10 mouse cellular contexts compared by ENCODE assay signal in genomic region chr5:30466315-30466714, GRCm38 (mm10). TPM values are rescaled to one million over a fixed set of nuclear protein-coding genes. Genes with fewer than 3 reads are reported as not detected.
DNase-seq lines count a peak whose midpoint lies in the region; ATAC-seq and TF ChIP-seq lines count a peak whose summit lies in the region.
"Had no signal": no experiment of that assay in that cellular context is flagged by ENCODE, and none has a peak within 500 bp of the region (broad histone marks: within the 10 kb centered on the region; RNA-seq: fewer than 3 reads in every experiment).

No protein-coding gene starts in this region.

- ATAC-seq in heart, postnatal 0 days (ENCODE audit: insufficient read depth, low read depth) = no peak
- peak; percentile 57 for ATAC-seq in forebrain, embryonic 14.5 days
- no peak for ATAC-seq in limb, embryonic 15.5 days (ENCODE audit: insufficient number of reproducible peaks, low FRiP score, low TSS enrichment, low read depth)
- no peak for ATAC-seq in CD4-positive, CD25-positive, alpha-beta regulatory T cell, adult 4 months
- ATAC-seq in inflammation-experienced regulatory T-cells, adult 6 months = no peak

- WGBS in heart, postnatal 0 days = 48% methylated on average over 9 of the region's 9 CpGs
- 32% methylated on average over 9 of the region's 9 CpGs for WGBS in forebrain, embryonic 14.5 days
- WGBS in limb, embryonic 15.5 days = 25% methylated on average over 9 of the region's 9 CpGs

- no peak overlapping the region for H3K9ac ChIP-seq in heart, postnatal 0 days (replicated peaks; ENCODE audit: low read depth, low read length)
- H3K9ac ChIP-seq in forebrain, embryonic 14.5 days (ENCODE audit: low read length) = peak overlapping the region; percentile 37; the same call in 1 of the 2 replicates
- H3K9ac ChIP-seq in limb, embryonic 15.5 days = no peak overlapping the region

- H3K36me3 ChIP-seq in heart, postnatal 0 days (replicated peaks; ENCODE audit: control insufficient read depth, insufficient read depth, low read length) = no peaks in the 10 kb centered on the region
- H3K36me3 ChIP-seq in forebrain, embryonic 14.5 days (ENCODE audit: control insufficient read depth, insufficient read depth, low read length) = no peaks in the 10 kb centered on the region
- H3K36me3 ChIP-seq in limb, embryonic 15.5 days = no peaks in the 10 kb centered on the region
- H3K36me3 ChIP-seq: G1E had no signal

- no peak overlapping the region for H3K4me3 ChIP-seq in heart, postnatal 0 days (ENCODE audit: low read depth, low read length)
- H3K4me3 ChIP-seq in forebrain, embryonic 14.5 days (ENCODE audit: low read depth, low read length) = peak overlapping the region; percentile 22
- peak overlapping the region; percentile 17 for H3K4me3 ChIP-seq in limb, embryonic 15.5 days

- TF ChIP-seq CTCF in heart, postnatal 0 days (IDR thresholded peaks at IDR 0.05; ENCODE audit: low read depth) = no peak

- H3K27ac ChIP-seq in heart, postnatal 0 days (ENCODE audit: low read depth) = no peak overlapping the region
- no peak overlapping the region for H3K27ac ChIP-seq in forebrain, embryonic 14.5 days (ENCODE audit: low read depth, low read length)
- H3K27ac ChIP-seq in limb, embryonic 15.5 days = no peak overlapping the region

- H3K9me3 ChIP-seq in heart, postnatal 0 days (replicated peaks; ENCODE audit: control insufficient read depth, low read length) = no peaks in the 10 kb centered on the region
- H3K9me3 ChIP-seq in forebrain, embryonic 14.5 days (replicated peaks; ENCODE audit: control insufficient read depth, low read length) = no peaks in the 10 kb centered on the region
- H3K9me3 ChIP-seq in limb, embryonic 15.5 days = no peaks in the 10 kb centered on the region
- H3K9me3 ChIP-seq: G1E had no signal

- no peak for TF ChIP-seq EP300 in heart, postnatal 0 days (IDR thresholded peaks at IDR 0.05; ENCODE audit: low read depth)

- DNase-seq in heart, postnatal 0 days (ENCODE audit: low spot score) = no peak
- DNase-seq in heart, postnatal 25 days (ENCODE audit: low spot score) = no peak
- DNase-seq in R1 (ENCODE audit: low read depth, low spot score) = peak; percentile 11
- peak; percentile 39 for DNase-seq in forebrain, embryonic 14.5 days (ENCODE audit: low spot score)
- no peak for DNase-seq in spleen, postnatal 36 days (ENCODE audit: low spot score in 2 of 2)

- H3K4me2 ChIP-seq in heart, postnatal 0 days (ENCODE audit: low read depth, low read length) = peak overlapping the region; percentile 48
- H3K4me2 ChIP-seq in forebrain, embryonic 14.5 days (ENCODE audit: low read length) = peak overlapping the region; percentile 54
- peak overlapping the region; percentile 38 for H3K4me2 ChIP-seq in limb, embryonic 15.5 days

- intact Hi-C loops in heart, postnatal 25 days (cut with DNase I) = no loop called here

- H3K27me3 ChIP-seq in heart, postnatal 0 days (ENCODE audit: control insufficient read depth, insufficient read depth, low read length) = peaks cover 39% of the 10 kb centered on the region
- peaks cover 8% of the 10 kb centered on the region; the same call in 1 of the 2 replicates for H3K27me3 ChIP-seq in forebrain, embryonic 14.5 days (replicated peaks; ENCODE audit: control insufficient read depth, insufficient read depth, low read length)
- peaks cover 26% of the 10 kb centered on the region for H3K27me3 ChIP-seq in limb, embryonic 15.5 days

- no peaks in the 10 kb centered on the region; the same call in 1 of the 2 replicates for H3K4me1 ChIP-seq in heart, postnatal 0 days (ENCODE audit: control insufficient read depth, insufficient read depth)
- H3K4me1 ChIP-seq in forebrain, embryonic 14.5 days (ENCODE audit: control insufficient read depth, insufficient read depth, low read length) = peaks cover 8% of the 10 kb centered on the region
- H3K4me1 ChIP-seq in limb, embryonic 15.5 days = peaks cover 23% of the 10 kb centered on the region

RNA-seq across cellular contexts. Expression of gene 1700001C02Rik, which starts 0.5 kb away (rescaled TPM):
- total RNA-seq in heart, postnatal 0 days (2014; rRNA removed; ENCODE audit: low replicate concordance) = not detected in 2 replicates
- polyA plus RNA-seq in heart, postnatal 0 days (2015; fragmentation: Nextera tagmentation; extraction: Ambion mirVana) = 0.67 TPM in 1 of 2 replicates, not detected in the other
- not detected for total RNA-seq in heart, postnatal 25 days (2021)
- polyA plus RNA-seq in forebrain, embryonic 14.5 days (2014; fragmentation: Nextera tagmentation; extraction: Ambion mirVana) = 1.4 and 1.9 TPM in 2 replicates
- polyA plus RNA-seq in limb, embryonic 15.5 days (2015; fragmentation: Nextera tagmentation; extraction: Ambion mirVana) = not detected in 2 replicates
- not detected for polyA plus RNA-seq in CD4-positive, CD25-positive, alpha-beta regulatory T cell, adult 4 months (2017; shearing (Covaris generic))
- not detected for polyA plus RNA-seq in inflammation-experienced regulatory T-cells, adult 6 months (2017; shearing (Covaris generic))
- total RNA-seq: common myeloid progenitor, adult 5-6 weeks; G1E had no signal
- polyA plus RNA-seq: G1E had no signal

RNA-seq across cellular contexts. Expression of gene Otof, which starts 4.6 kb away (rescaled TPM):
- 0.04 TPM in 1 of 2 replicates, not detected in the other for total RNA-seq in heart, postnatal 0 days (2014; rRNA removed; ENCODE audit: low replicate concordance)
- polyA plus RNA-seq in heart, postnatal 0 days (2015; fragmentation: Nextera tagmentation; extraction: Ambion mirVana) = 0.03 and 0.04 TPM in 2 replicates
- not detected for total RNA-seq in heart, postnatal 25 days (2021)
- polyA plus RNA-seq in forebrain, embryonic 14.5 days (2014; fragmentation: Nextera tagmentation; extraction: Ambion mirVana) = 0.55 and 0.91 TPM in 2 replicates
- polyA plus RNA-seq in limb, embryonic 15.5 days (2015; fragmentation: Nextera tagmentation; extraction: Ambion mirVana) = 0.30 and 0.33 TPM in 2 replicates
- not detected for polyA plus RNA-seq in CD4-positive, CD25-positive, alpha-beta regulatory T cell, adult 4 months (2017; shearing (Covaris generic))
- not detected for polyA plus RNA-seq in inflammation-experienced regulatory T-cells, adult 6 months (2017; shearing (Covaris generic))
- total RNA-seq: common myeloid progenitor, adult 5-6 weeks had no signal
- polyA plus RNA-seq: G1E had no signal

Comparison
In these comparisons a context has a peak if more than half of its experiments do, and no peak if none do; other contexts are left out.
1. DNase-seq: peak in R1 (single experiment) and forebrain, embryonic 14.5 days (single experiment); none in heart, postnatal 0 days (single experiment), heart, postnatal 25 days (single experiment) and spleen, postnatal 36 days (0 of 2).
2. Peak in every context shown above with its lines, with median percentiles within 50 percentile points of each other: H3K4me2 ChIP-seq.